Mouse (Mus musculus) gastrocnemius, postnatal 10 days (tissue): ENCODE results near the gene Ppp2r3d. TPM values are rescaled to one million over a fixed set of nuclear protein-coding genes. Genes with fewer than 3 reads are reported as not detected.

Experiments
- DNase-seq: peaks from one replicate; pipeline ENCODE4 v3.0.0; 2021; ENCODE audit warnings: mixed read lengths
- total RNA-seq, 2 experiments: library from RNA; stranded (reverse); gene quantifications; 2 replicates each; pipeline ENCODE4 v1.2.3; 2021

Gene Ppp2r3d
- total RNA-seq, 2 experiments from 2014 or later: 90.6 to 95.7 TPM

- DNase-seq: no peak
Measured at GRCm38 (mm10) chr9:124411553-124411952, 65.1 kb downstream of the Ppp2r3d start.

GRCm38 (mm10) chr9:124408564-124408963, 68.1 kb downstream of the Ppp2r3d start:
- DNase-seq: no peak

Other genes starting within 250 kb of the Ppp2r3d start
- gene 2010315B03Rik, start 164.2 kb downstream of the Ppp2r3d start, total RNA-seq: 10 to 100 TPM in 1 of 2 experiments, 1 to 10 TPM in 1; 9.6 to 12.6 TPM
- gene Gm21836, start 16.9 kb upstream of the Ppp2r3d start, total RNA-seq: not detected